Mouse (Mus musculus): ENCODE measurements at regions not wholly inside any gene's neighbourhood (a gene's known extent, or its start where the extent isn't known, plus 50 kb on each side); places are given as distances from the start of the nearest gene placed in this dataset.
"Not testable (repeated sequence)": the region's sequence is repeated elsewhere in the genome, so short reads cannot be mapped to it uniquely, and the experiment has no call there.

GRCm38 (mm10) chr2:17065149-17066145, 665.8 kb downstream of the Nebl start:
- not testable (repeated sequence) for H3K4me1 ChIP-seq; ATAC-seq; H3K36me3 ChIP-seq (ENCODE audit: poor library complexity, severe bottlenecking); H3K27ac ChIP-seq; H3K4me3 ChIP-seq; H3K9ac ChIP-seq; H3K27me3 ChIP-seq; H3K4me2 ChIP-seq
- H3K9me3 ChIP-seq (replicated peaks), result peaks cover 20% of the 10 kb centered on the region
- WGBS, result 92% methylated on average over 26 of the region's 26 CpGs

All from forebrain, embryonic 13.5 days (tissue).